Mouse (Mus musculus): Measurements from ENCODE around the gene Fkbp6. TPM values are rescaled to one million over a fixed set of nuclear protein-coding genes. Genes with fewer than 3 reads are reported as not detected.

Gene Fkbp6
- polyA plus RNA-seq, 1 experiment from 2014 or later: not detected

DNA sequence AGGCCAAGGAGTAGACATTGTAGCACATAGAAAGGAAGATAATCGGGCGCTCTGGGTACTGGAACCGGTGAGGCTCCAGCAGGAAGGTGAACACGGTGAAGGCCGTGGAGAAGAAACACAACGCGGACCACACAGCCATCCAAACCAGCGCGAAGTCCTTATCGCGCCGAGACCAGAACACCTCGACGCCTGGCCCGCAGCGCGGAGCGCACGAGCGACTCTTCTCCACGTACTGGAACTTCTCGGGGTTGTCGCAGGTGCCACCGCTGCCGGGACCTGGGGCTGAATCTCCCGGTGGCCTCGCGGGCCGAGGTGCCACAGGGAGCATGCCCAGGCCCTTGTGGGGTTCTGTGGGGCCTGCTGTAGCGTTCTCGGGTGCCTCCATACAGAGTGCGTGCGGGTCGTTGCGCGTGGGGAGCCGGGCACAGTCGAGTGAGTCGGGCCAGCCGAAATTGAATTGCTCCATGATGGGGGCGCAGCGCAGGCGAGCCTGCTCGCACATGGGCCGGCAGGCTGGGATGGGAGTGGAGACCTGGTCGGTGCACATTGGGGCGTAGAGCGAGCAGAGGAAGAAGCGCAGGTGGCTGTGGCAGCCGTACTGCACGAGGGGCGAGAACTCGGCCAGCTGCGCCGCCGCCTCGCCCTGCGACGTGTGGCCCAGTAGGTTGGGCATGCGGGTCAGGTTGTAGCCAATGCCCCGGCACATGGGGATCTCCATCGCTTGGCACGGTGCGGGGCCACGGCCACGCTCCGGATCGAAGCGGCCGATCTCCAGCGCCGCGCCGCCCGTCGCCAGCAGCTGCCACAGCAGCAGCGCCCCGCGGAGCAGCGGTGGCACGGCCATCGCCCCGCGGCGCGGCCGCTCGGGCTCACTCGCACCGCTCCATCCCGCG, 99.4 kb downstream of the Fkbp6 start:
- Histone ChIP-seq H3K9me3 (ENCODE audit: low read depth, low read length) (no peaks in the 10 kb centered on the region), H3K27me3 (ENCODE audit: insufficient read depth, low read length) (peaks cover 23% of the 10 kb centered on the region), H3K9ac (peak overlapping the region; percentile 44), H3K4me2 (peak overlapping the region; percentile 99), H3K27ac (ENCODE audit: low read depth) (no peak overlapping the region), H3K36me3 (ENCODE audit: insufficient read depth) (peaks cover 21% of the 10 kb centered on the region), H3K4me3 (ENCODE audit: low read depth, low read length) (peak overlapping the region; percentile 56), H3K4me1 (ENCODE audit: insufficient read depth) (no peaks in the 10 kb centered on the region; the same call in 1 of the 2 replicates)
- peak; percentile 66 for ATAC-seq (ENCODE audit: insufficient read depth)
- DNase-seq: peak; percentile 36
- no peak for TF ChIP-seq CTCF (IDR thresholded peaks at IDR 0.05; ENCODE audit: low read depth)
- 2% methylated on average over 92 of the region's 92 CpGs for WGBS

DNA sequence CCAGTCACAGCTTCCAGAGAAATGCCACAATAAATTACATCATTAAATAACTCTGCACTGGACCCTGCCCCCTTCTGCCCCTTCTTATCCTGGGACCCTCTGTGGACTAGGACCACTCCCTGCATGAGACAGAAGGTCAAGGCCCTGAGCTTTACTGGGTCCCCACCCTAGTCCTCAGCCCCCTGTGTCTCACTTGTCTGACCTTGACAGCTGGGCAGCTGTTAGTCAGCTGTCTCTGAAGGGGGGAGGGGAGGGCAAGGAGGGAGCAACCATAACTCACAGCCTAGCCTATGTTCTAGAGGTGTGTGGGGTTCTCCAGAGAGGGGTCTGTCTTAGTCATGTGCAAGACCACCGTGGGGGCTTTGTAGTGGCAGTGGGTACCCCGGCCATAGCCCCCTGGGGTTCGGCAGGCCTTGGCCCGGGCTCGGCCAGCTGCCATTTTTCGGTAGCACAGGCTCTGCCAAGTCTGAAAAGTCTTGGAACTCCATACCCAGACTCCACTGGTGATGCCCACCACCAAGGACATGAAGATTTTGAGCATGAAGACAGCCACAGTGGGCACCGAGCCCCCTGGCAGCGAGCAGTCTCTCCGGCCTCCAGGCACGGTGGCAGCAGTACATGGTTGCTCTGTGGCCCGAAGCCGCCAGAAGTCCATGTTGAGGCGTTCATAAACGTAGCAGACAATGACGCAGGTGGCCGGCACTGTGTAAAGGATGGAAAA, 100.7 kb downstream of the Fkbp6 start:
- WGBS: 78% methylated on average over 16 of the region's 16 CpGs
- ATAC-seq (ENCODE audit: insufficient read depth): no peak
- no peak overlapping the region for H3K4me2 ChIP-seq
- H3K27me3 ChIP-seq (ENCODE audit: insufficient read depth, low read length): peaks cover 23% of the 10 kb centered on the region
- H3K4me3 ChIP-seq (ENCODE audit: low read depth, low read length): no peak overlapping the region
- TF ChIP-seq CTCF (IDR thresholded peaks at IDR 0.05; ENCODE audit: low read depth): no peak
- H3K9me3 ChIP-seq (ENCODE audit: low read depth, low read length): no peaks in the 10 kb centered on the region
- no peak overlapping the region for H3K9ac ChIP-seq
- peaks cover 34% of the 10 kb centered on the region for H3K36me3 ChIP-seq (ENCODE audit: insufficient read depth)
- no peaks in the 10 kb centered on the region; the same call in 1 of the 2 replicates for H3K4me1 ChIP-seq (ENCODE audit: insufficient read depth)
- DNase-seq: no peak
- H3K27ac ChIP-seq (ENCODE audit: low read depth): no peak overlapping the region

DNA sequence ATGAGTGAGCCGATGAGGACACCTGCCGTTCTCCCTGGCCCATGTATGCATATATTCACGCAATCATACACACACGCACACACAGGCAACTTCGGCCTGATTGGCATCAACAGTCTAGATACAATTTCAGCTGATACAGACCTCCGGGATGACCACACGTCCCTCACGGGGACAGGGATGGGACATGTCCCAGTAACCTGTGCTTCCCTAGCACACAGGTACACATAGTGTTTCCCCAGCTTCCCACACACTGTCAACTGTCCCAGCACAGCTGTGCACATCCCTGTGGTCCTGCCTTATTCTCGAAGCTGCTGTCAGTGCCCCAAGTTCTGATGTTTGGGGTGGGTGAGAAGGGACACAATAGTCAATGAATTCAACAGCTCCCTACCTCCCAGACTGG, 102.5 kb downstream of the Fkbp6 start:
- DNase-seq (no peak), ATAC-seq (ENCODE audit: insufficient read depth) (no peak)
- Histone ChIP-seq H3K4me3 (ENCODE audit: low read depth, low read length) (no peak overlapping the region), H3K9me3 (ENCODE audit: low read depth, low read length) (no peaks in the 10 kb centered on the region), H3K9ac (no peak overlapping the region), H3K4me2 (no peak overlapping the region), H3K4me1 (ENCODE audit: insufficient read depth) (no peaks in the 10 kb centered on the region; the same call in 1 of the 2 replicates), H3K27me3 (ENCODE audit: insufficient read depth, low read length) (peaks cover 23% of the 10 kb centered on the region), H3K27ac (ENCODE audit: low read depth) (no peak overlapping the region), H3K36me3 (ENCODE audit: insufficient read depth) (peaks cover 52% of the 10 kb centered on the region)
- 69% methylated on average over 9 of the region's 9 CpGs for WGBS
- TF ChIP-seq CTCF (IDR thresholded peaks at IDR 0.05; ENCODE audit: low read depth): no peak

DNA sequence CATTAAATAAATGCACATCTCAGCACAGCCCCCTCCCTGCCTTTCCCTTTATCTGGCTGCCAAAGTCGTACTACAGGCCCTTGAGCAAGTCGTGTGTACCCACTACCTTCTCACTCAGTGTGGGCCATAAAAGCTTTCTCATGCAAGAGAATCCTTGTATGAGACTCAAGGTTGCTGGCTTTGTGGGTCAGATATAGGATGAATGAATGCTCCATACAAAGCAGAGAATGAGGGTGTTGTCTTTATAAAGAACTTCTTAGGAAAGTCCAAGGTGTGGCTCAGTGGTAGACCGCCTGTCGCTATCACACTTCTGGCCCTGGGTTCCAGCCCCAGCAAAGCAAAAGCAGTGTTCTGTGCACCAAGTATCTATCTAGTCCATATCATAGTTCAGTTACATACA, 103.3 kb downstream of the Fkbp6 start:
- H3K9me3 ChIP-seq (ENCODE audit: low read depth, low read length): no peaks in the 10 kb centered on the region
- H3K9ac ChIP-seq: no peak overlapping the region
- H3K4me2 ChIP-seq: no peak overlapping the region
- H3K27me3 ChIP-seq (ENCODE audit: insufficient read depth, low read length): peaks cover 23% of the 10 kb centered on the region
- no peak for TF ChIP-seq CTCF (IDR thresholded peaks at IDR 0.05; ENCODE audit: low read depth)
- DNase-seq: no peak
- H3K4me1 ChIP-seq (ENCODE audit: insufficient read depth): no peaks in the 10 kb centered on the region; the same call in 1 of the 2 replicates
- no peak overlapping the region for H3K4me3 ChIP-seq (ENCODE audit: low read depth, low read length)
- no peak overlapping the region for H3K27ac ChIP-seq (ENCODE audit: low read depth)
- WGBS: 64% methylated on average over 4 of the region's 4 CpGs
- H3K36me3 ChIP-seq (ENCODE audit: insufficient read depth): peaks cover 60% of the 10 kb centered on the region
- ATAC-seq (ENCODE audit: insufficient read depth): no peak

DNA sequence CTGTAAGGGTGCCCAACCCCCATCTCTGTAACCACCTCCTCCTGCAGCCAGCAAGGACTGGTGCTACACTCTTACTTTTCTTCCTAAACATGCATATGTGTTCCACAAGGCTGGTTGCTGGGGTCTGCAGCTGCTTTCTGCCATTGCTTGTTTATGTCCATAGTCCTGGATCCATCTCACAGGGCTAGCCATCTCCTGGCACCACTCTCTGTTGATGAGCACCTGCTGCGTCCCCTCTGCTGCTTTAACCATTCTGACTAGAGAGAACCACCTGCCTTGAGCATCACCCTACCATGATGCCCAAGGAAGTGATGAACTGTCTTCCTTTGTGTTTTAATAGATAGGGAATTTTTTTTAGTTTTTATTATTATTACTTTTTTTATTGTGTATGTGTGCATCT, 106.7 kb downstream of the Fkbp6 start:
- DNase-seq (no peak), ATAC-seq (ENCODE audit: insufficient read depth) (no peak)
- Histone ChIP-seq H3K4me2 (no peak overlapping the region), H3K4me3 (ENCODE audit: low read depth, low read length) (no peak overlapping the region), H3K9ac (no peak overlapping the region), H3K27me3 (ENCODE audit: insufficient read depth, low read length) (no peaks in the 10 kb centered on the region), H3K27ac (ENCODE audit: low read depth) (no peak overlapping the region), H3K9me3 (ENCODE audit: low read depth, low read length) (no peaks in the 10 kb centered on the region), H3K4me1 (ENCODE audit: insufficient read depth) (no peaks in the 10 kb centered on the region), H3K36me3 (ENCODE audit: insufficient read depth) (peaks cover 94% of the 10 kb centered on the region)
- TF ChIP-seq CTCF (IDR thresholded peaks at IDR 0.05; ENCODE audit: low read depth): no peak
- WGBS: 94% methylated on average over 1 of the region's 1 CpGs

DNA sequence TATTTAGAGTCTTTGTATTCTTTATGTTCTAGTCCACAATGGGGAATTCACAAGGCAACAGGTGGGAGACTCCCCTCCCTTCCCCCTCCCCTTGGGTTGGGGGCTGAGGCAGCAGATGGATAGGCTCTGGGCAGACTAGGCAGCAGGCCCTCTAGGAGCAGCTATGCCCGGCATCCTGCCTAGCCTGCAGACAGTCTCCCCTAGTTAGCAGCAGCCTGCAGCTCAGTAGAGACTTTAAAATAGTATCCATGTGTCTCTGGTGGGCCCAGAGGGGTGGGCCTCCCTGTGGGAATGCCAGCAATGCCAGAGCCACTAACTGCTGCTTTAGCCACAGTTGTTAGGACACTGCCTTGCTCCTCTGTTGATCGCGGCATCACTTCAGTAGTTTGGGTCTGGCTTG, 107.2 kb downstream of the Fkbp6 start:
- peaks cover 99% of the 10 kb centered on the region for H3K36me3 ChIP-seq (ENCODE audit: insufficient read depth)
- 93% methylated on average over 3 of the region's 3 CpGs for WGBS
- no peak for TF ChIP-seq CTCF (IDR thresholded peaks at IDR 0.05; ENCODE audit: low read depth)
- ATAC-seq (ENCODE audit: insufficient read depth) (no peak), DNase-seq (no peak)
- no peak overlapping the region for H3K4me3 ChIP-seq (ENCODE audit: low read depth, low read length)
- H3K9me3 ChIP-seq (ENCODE audit: low read depth, low read length): no peaks in the 10 kb centered on the region
- H3K27me3 ChIP-seq (ENCODE audit: insufficient read depth, low read length): no peaks in the 10 kb centered on the region
- no peaks in the 10 kb centered on the region for H3K4me1 ChIP-seq (ENCODE audit: insufficient read depth)
- H3K9ac ChIP-seq: no peak overlapping the region
- no peak overlapping the region for H3K27ac ChIP-seq (ENCODE audit: low read depth)
- H3K4me2 ChIP-seq: no peak overlapping the region

DNA sequence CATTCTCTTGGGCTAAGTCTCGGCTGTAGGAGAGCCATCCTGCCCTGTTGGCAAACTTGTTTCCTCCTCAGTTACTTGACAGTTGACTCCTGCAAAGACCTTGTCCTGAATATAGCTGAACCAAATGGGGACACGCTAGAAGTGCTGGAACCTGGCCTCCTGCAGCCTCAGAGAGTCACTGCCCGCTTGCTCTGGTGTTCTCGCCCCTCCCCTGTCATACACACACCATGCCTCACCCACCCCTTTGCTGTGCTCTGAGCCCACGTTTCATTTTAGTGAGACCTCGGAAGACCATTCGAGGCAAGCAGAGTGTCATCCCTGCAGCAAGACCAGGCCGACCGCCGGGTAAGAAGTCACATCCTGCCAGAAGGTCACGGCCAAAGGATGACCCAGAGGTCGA, 107.7 kb downstream of the Fkbp6 start:
- Histone ChIP-seq H3K4me1 (ENCODE audit: insufficient read depth) (no peaks in the 10 kb centered on the region), H3K36me3 (ENCODE audit: insufficient read depth) (peaks cover 100% of the 10 kb centered on the region), H3K27ac (ENCODE audit: low read depth) (no peak overlapping the region), H3K27me3 (ENCODE audit: insufficient read depth, low read length) (no peaks in the 10 kb centered on the region), H3K9me3 (ENCODE audit: low read depth, low read length) (no peaks in the 10 kb centered on the region), H3K9ac (no peak overlapping the region), H3K4me3 (ENCODE audit: low read depth, low read length) (no peak overlapping the region), H3K4me2 (no peak overlapping the region)
- DNase-seq (no peak), ATAC-seq (ENCODE audit: insufficient read depth) (no peak)
- WGBS: 80% methylated on average over 12 of the region's 12 CpGs
- no peak for TF ChIP-seq CTCF (IDR thresholded peaks at IDR 0.05; ENCODE audit: low read depth)

Small RNAs within 50 kb of the gene (microRNA-seq; reads per million reads assigned to microRNA genes)
- 1.2 reads per million for gene Mir7033 (ENCODE audit: borderline number of aligned reads)

Other genes with a start within 250 kb of the Fkbp6 start
- gene Tbl2, start 200.4 kb downstream of the Fkbp6 start, polyA plus RNA-seq (2014; fragmentation: Nextera tagmentation; extraction: Ambion mirVana): 22.5 and 25.8 TPM in 2 replicates
- 50.2 and 52.0 TPM in 2 replicates for gene Bcl7b, start 181.8 kb downstream of the Fkbp6 start, polyA plus RNA-seq (2014; fragmentation: Nextera tagmentation; extraction: Ambion mirVana)
- gene Baz1b, start 162.8 kb downstream of the Fkbp6 start, polyA plus RNA-seq (2014; fragmentation: Nextera tagmentation; extraction: Ambion mirVana): 68.9 and 70.9 TPM in 2 replicates
- gene Fzd9, start 98.8 kb downstream of the Fkbp6 start, polyA plus RNA-seq (2014; fragmentation: Nextera tagmentation; extraction: Ambion mirVana): 0.43 and 0.65 TPM in 2 replicates
- gene Trim50, start 3.3 kb upstream of the Fkbp6 start, polyA plus RNA-seq (2014; fragmentation: Nextera tagmentation; extraction: Ambion mirVana): not detected in 2 replicates
- gene Nsun5, start 19.9 kb upstream of the Fkbp6 start, polyA plus RNA-seq (2014; fragmentation: Nextera tagmentation; extraction: Ambion mirVana): 26.7 and 30.7 TPM in 2 replicates
- 18.9 and 19.1 TPM in 2 replicates for gene Pom121, start 44.5 kb upstream of the Fkbp6 start, polyA plus RNA-seq (2014; fragmentation: Nextera tagmentation; extraction: Ambion mirVana)
- 48.8 and 49.4 TPM in 2 replicates for gene Hip1, start 195.1 kb upstream of the Fkbp6 start, polyA plus RNA-seq (2014; fragmentation: Nextera tagmentation; extraction: Ambion mirVana)
- not detected in 2 replicates for gene Ccl26, start 213.5 kb upstream of the Fkbp6 start, polyA plus RNA-seq (2014; fragmentation: Nextera tagmentation; extraction: Ambion mirVana)
- 2.5 and 3.1 TPM in 2 replicates for gene Ccl24, start 223.0 kb upstream of the Fkbp6 start, polyA plus RNA-seq (2014; fragmentation: Nextera tagmentation; extraction: Ambion mirVana)

All from lung, embryonic 14.5 days (tissue).